8 mouse cellular contexts compared by ENCODE assay signal in the genomic region with DNA sequence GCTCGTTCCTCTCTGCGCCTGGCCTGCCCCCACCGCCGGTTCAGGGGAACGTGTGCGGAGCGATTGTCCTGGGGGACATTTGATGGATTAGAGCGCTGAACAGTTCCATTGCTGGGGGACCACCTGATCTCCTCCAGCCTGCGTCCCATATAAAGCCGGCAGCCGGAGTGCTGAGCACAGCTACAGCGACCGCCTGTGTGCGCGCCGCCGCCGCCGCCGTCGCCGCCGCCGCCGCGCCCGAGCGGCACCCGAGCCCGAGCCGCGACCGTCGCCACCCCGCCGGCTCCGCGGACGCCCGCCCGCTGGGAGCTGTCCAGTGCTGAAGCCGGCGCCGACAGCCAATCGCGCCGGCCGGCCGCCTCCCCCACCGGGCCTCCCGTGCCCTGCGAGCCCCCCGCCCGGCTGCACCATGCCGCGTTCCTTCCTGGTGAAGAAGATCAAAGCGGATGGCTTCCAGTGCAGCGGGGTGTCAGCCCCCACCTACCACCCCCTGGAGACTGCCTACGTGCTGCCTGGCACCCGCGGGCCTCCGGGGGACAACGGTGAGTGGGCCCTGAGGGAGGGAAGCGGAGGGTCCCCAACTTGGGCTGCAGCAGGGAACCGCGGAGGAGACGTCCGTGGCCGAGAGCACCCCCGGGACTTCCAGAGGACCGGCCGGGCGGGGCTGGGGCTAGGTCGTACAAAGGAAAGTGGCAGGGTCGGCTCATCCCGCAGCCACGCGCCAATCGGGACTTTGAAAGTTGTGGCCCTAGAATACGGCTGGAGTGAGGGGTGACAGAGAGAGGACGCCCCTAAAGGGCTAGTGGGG. TPM values are rescaled to one million over a fixed set of nuclear protein-coding genes. Genes with fewer than 3 reads are reported as not detected.
DNase-seq lines count a peak whose midpoint lies in the region; ATAC-seq and TF ChIP-seq lines count a peak whose summit lies in the region.

No protein-coding gene starts in this region.

- TF ChIP-seq CTCF in kidney, adult 2 months (conservative IDR thresholded peaks at IDR 0.05; ENCODE audit: insufficient read depth, insufficient read length, low read depth, low read length) = no peak
- TF ChIP-seq CTCF in liver, embryonic 14.5 days (IDR thresholded peaks at IDR 0.05; ENCODE audit: low read depth) = no peak
- no peak for TF ChIP-seq CTCF in stomach, postnatal 0 days (IDR thresholded peaks at IDR 0.05; ENCODE audit: low read depth)

- peak overlapping the region; percentile 62 for H3K4me3 ChIP-seq in embryonic facial prominence, embryonic 10.5 days
- peak overlapping the region; percentile 18; the same call in 1 of the 2 replicates for H3K4me3 ChIP-seq in kidney, adult 2 months (ENCODE audit: insufficient read depth, low read depth, low read length)
- H3K4me3 ChIP-seq in liver, embryonic 14.5 days (ENCODE audit: insufficient read depth in 1 of 2, low read depth in 2 of 2, low read length in 2 of 2) = no peak overlapping the region
- peak overlapping the region; percentile 17; the same call in 1 of the 2 replicates for H3K4me3 ChIP-seq in stomach, postnatal 0 days (ENCODE audit: low read depth, low read length)

- no peaks in the 10 kb centered on the region for H3K36me3 ChIP-seq in embryonic facial prominence, embryonic 10.5 days (replicated peaks)
- no peaks in the 10 kb centered on the region for H3K36me3 ChIP-seq in kidney, adult 2 months (ENCODE audit: control insufficient read depth, insufficient read depth, low read length)
- H3K36me3 ChIP-seq in liver, embryonic 14.5 days (replicated peaks; ENCODE audit: control insufficient read depth, insufficient read depth, low read depth) = no peaks in the 10 kb centered on the region
- H3K36me3 ChIP-seq in stomach, postnatal 0 days (ENCODE audit: control insufficient read depth, insufficient read depth, low read length) = no peaks in the 10 kb centered on the region

- H3K27me3 ChIP-seq in embryonic facial prominence, embryonic 10.5 days (replicated peaks; ENCODE audit: low read depth, poor library complexity, severe bottlenecking) = peaks cover 89% of the 10 kb centered on the region
- H3K27me3 ChIP-seq in kidney, adult 2 months (replicated peaks; ENCODE audit: control insufficient read depth, insufficient read depth, low read length) = no peaks in the 10 kb centered on the region
- H3K27me3 ChIP-seq in liver, embryonic 14.5 days (ENCODE audit: control insufficient read depth, insufficient read depth, low read length) = peaks cover 50% of the 10 kb centered on the region
- peaks cover 8% of the 10 kb centered on the region; the same call in 1 of the 2 replicates for H3K27me3 ChIP-seq in stomach, postnatal 0 days (ENCODE audit: control insufficient read depth, insufficient read depth, low read length)

- H3K27ac ChIP-seq in embryonic facial prominence, embryonic 10.5 days (replicated peaks) = peak overlapping the region; percentile 73
- H3K27ac ChIP-seq in kidney, adult 2 months (ENCODE audit: insufficient read depth, low read depth, low read length) = no peak overlapping the region
- H3K27ac ChIP-seq in liver, embryonic 14.5 days = no peak overlapping the region
- H3K27ac ChIP-seq in stomach, postnatal 0 days (replicated peaks) = no peak overlapping the region

- H3K4me2 ChIP-seq in liver, embryonic 14.5 days (ENCODE audit: low read depth) = peak overlapping the region; percentile 24; the same call in 1 of the 2 replicates
- H3K4me2 ChIP-seq in stomach, postnatal 0 days (replicated peaks; ENCODE audit: low read depth) = peak overlapping the region; percentile 49

- no peak overlapping the region for H3K9ac ChIP-seq in liver, embryonic 14.5 days (replicated peaks)
- H3K9ac ChIP-seq in stomach, postnatal 0 days (ENCODE audit: low read length) = no peak overlapping the region

- no peak for TF ChIP-seq POLR2A in kidney, adult 2 months (IDR thresholded peaks at IDR 0.05; ENCODE audit: low read depth, low read length)

- ATAC-seq in liver, embryonic 14.5 days (ENCODE audit: insufficient read depth) = peak; percentile 63
- peak; percentile 90 for ATAC-seq in stomach, postnatal 0 days (ENCODE audit: low FRiP score, low TSS enrichment)

- TF ChIP-seq EP300 in liver, embryonic 14.5 days (IDR thresholded peaks at IDR 0.05; ENCODE audit: low read depth) = no peak
- no peak for TF ChIP-seq EP300 in stomach, postnatal 0 days (optimal IDR thresholded peaks at IDR 0.05)

- H3K4me1 ChIP-seq in embryonic facial prominence, embryonic 10.5 days = peaks cover 25% of the 10 kb centered on the region
- no peaks in the 10 kb centered on the region for H3K4me1 ChIP-seq in kidney, adult 2 months (ENCODE audit: control insufficient read depth, insufficient read depth, low read length)
- no peaks in the 10 kb centered on the region for H3K4me1 ChIP-seq in liver, embryonic 14.5 days (replicated peaks; ENCODE audit: control insufficient read depth in 2 of 2, insufficient read depth in 2 of 2, low read length in 1 of 2)
- H3K4me1 ChIP-seq in stomach, postnatal 0 days (replicated peaks; ENCODE audit: control insufficient read depth, insufficient read depth) = no peaks in the 10 kb centered on the region

- DNase-seq in 416B (ENCODE audit: low read depth) = peak; percentile 32
- DNase-seq in adrenal gland, postnatal 10 days = peak; percentile 96
- DNase-seq in embryonic facial prominence, embryonic 10.5 days (ENCODE audit: low spot score) = peak; percentile 92
- DNase-seq in heart, adult 9 months (ENCODE audit: low spot score in 2 of 2) = peak; percentile 56 to 64
- DNase-seq in kidney, adult 2 months = peak; percentile 79
- DNase-seq in liver, embryonic 14.5 days (ENCODE audit: low read depth in 3 of 3, low spot score in 3 of 3) = peak in 2 of 3 experiments; percentile 17 to 24
- DNase-seq in neural tube, embryonic 10.5 days (ENCODE audit: extremely low spot score, low spot score) = peak; percentile 79
- peak; percentile 87 for DNase-seq in stomach, postnatal 0 days (ENCODE audit: low spot score)

- WGBS in embryonic facial prominence, embryonic 10.5 days = 1% methylated on average over 81 of the region's 81 CpGs
- WGBS in kidney, adult 2 months = 1% methylated on average over 81 of the region's 81 CpGs
- WGBS in liver, embryonic 14.5 days (ENCODE audit: insufficient replicate concordance) = 1% methylated on average over 66 of the region's 81 CpGs
- under 1% methylated on average over 44 of the region's 81 CpGs for whole genome bisulfite sequencing in stomach, postnatal 0 days

- no peaks in the 10 kb centered on the region for H3K9me3 ChIP-seq in embryonic facial prominence, embryonic 10.5 days
- no peaks in the 10 kb centered on the region for H3K9me3 ChIP-seq in liver, embryonic 14.5 days (ENCODE audit: control insufficient read depth, low read length)
- no peaks in the 10 kb centered on the region for H3K9me3 ChIP-seq in stomach, postnatal 0 days (ENCODE audit: control insufficient read depth, low read length)

RNA-seq across cellular contexts. Expression of a gene that starts 0.5 kb away (rescaled TPM):
- under 1 TPM; 0.21 to 0.27 TPM for total RNA-seq in adrenal gland, postnatal 10 days (2021)
- 0.93 and 1.5 TPM in 2 replicates for polyA plus RNA-seq in embryonic facial prominence, embryonic 10.5 days (2016; fragmentation: Nextera tagmentation; extraction: Ambion mirVana)
- polyA plus RNA-seq in kidney, adult 2 months (2012; rRNA removed) = not detected in 2 replicates
- 0.01 and 0.08 TPM in 2 replicates for polyA plus RNA-seq in liver, embryonic 14.5 days (2012; rRNA removed)
- not detected in 2 replicates for polyA plus RNA-seq in liver, embryonic 14.5 days (2014; fragmentation: Nextera tagmentation; extraction: Ambion mirVana)
- polyA plus RNA-seq in stomach, postnatal 0 days (2015; fragmentation: Nextera tagmentation; extraction: Ambion mirVana) = not detected in 2 replicates

RNA-seq across cellular contexts. Expression of a gene that starts 23.5 kb away (rescaled TPM):
- total RNA-seq in adrenal gland, postnatal 10 days (2021) = 100 to 1,000 TPM in 1 of 2 experiments, 10 to 100 TPM in 1; 48.5 to 177 TPM
- 10.7 and 12.4 TPM in 2 replicates for polyA plus RNA-seq in embryonic facial prominence, embryonic 10.5 days (2016; fragmentation: Nextera tagmentation; extraction: Ambion mirVana)
- polyA plus RNA-seq in kidney, adult 2 months (2012; rRNA removed) = 113 and 135 TPM in 2 replicates
- 11.0 and 13.3 TPM in 2 replicates for polyA plus RNA-seq in liver, embryonic 14.5 days (2012; rRNA removed)
- polyA plus RNA-seq in liver, embryonic 14.5 days (2014; fragmentation: Nextera tagmentation; extraction: Ambion mirVana) = 10.6 and 13.5 TPM in 2 replicates
- 28.4 and 31.4 TPM in 2 replicates for polyA plus RNA-seq in stomach, postnatal 0 days (2015; fragmentation: Nextera tagmentation; extraction: Ambion mirVana)

Comparison
In these comparisons a context has a peak if more than half of its experiments do, and no peak if none do; other contexts are left out.
1. DNase-seq: peak in every context shown above with its lines; median percentile 96 in adrenal gland, postnatal 10 days; 92 in embryonic facial prominence, embryonic 10.5 days; 87 in stomach, postnatal 0 days; 79 in kidney, adult 2 months; 79 in neural tube, embryonic 10.5 days; 60 in heart, adult 9 months; 32 in 416B; 20 in liver, embryonic 14.5 days.
2. H3K4me3 ChIP-seq: peak in embryonic facial prominence, embryonic 10.5 days (single experiment), kidney, adult 2 months (single experiment) and stomach, postnatal 0 days (single experiment); none in liver, embryonic 14.5 days (0 of 2).